Mouse (Mus musculus) kidney, adult 18-20 months (tissue): ENCODE results near the gene Nrm.

ENCODE experiments used
- DNase-seq: peaks from one replicate; pipeline ENCODE4 v3.0.0; 2021

Gene Nrm

GRCm38 (mm10) chr17:35835424-35836140 lies 25.5 kb upstream of the Nrm start:
- peak; percentile 33 for DNase-seq

GRCm38 (mm10) chr17:35836178-35836965 lies 24.7 kb upstream of the Nrm start:
- peak; percentile 91 for DNase-seq

- DNase-seq: peak; percentile 83
Measured at GRCm38 (mm10) chr17:35836991-35837422, 24.1 kb upstream of the Nrm start.

DNA sequence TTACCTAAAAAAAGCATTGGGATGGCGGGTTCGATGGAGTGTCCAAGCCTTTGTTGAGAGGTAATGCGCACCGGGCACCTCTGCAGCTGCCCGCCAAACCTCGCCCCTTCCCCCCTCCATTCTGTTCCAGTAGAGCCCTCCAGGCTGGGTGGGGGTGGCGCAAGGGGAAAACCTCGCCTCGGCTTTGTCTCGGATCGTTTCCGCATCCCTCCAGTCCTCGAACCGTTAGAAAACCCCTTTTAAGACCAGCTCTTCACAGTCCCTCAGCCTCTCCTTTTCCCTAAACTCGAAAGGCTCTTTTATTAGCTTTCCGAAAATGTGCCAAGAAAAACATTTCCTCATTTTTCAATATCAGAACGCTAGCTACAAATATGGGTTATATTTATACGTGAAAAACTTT lies 23.6 kb upstream of the Nrm start:
- DNase-seq: peak; percentile 45

- peak; percentile 96 for DNase-seq
Measured at GRCm38 (mm10) chr17:35838122-35838544, 23.0 kb upstream of the Nrm start, which contains the start of gene Tubb5. Gene Tubb5, minus strand, starts transcription at chr17:35838306.

DNA sequence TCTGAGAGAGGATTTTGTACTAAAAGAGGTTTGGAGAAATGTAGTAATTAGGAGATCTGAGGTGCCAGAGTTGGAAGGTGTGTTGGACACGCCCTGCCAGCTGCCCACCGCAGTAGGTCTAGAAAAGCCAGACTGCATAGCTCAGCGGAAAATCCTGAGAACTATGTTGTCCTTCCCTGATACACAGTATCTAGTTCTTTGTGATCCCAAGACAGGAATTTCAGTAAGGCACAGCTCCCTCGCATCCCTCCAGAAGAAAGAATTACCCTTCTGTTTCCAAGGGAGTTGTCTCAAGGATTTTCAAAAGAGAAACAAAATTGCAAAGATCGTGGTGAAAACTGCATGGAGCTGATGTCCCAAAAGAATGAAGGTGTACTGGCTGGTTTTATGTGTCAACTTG lies 22.5 kb upstream of the Nrm start:
- peak; percentile 6 for DNase-seq

GRCm38 (mm10) chr17:35839002-35839401 lies 22.1 kb upstream of the Nrm start:
- peak; percentile 4 for DNase-seq

DNA sequence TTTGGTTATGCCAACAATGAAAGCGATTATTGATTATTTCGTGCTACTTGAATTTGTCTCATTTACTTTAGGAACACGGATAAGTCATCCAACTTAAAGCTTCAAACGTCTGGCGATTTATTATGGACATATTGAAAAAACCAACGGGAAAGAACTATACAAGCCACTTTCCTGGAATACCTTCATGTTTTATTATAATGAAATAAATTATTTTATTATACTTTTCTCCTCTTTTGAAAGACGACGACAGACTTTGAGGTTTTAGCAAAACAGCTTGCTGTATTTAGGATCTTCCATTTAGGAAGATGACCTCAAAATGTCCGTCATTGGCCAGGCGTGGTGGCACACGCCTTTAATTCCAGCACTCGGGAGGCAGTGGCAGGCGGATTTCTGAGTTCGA lies 20.6 kb upstream of the Nrm start:
- no peak for DNase-seq

GRCm38 (mm10) chr17:35841076-35841950 lies 19.8 kb upstream of the Nrm start, which contains the start of gene Mdc1:
Gene Mdc1, plus strand, starts transcription at chr17:35841515.
- peak; percentile 99 for DNase-seq

GRCm38 (mm10) chr17:35842006-35842405 lies 19.1 kb upstream of the Nrm start:
- no peak for DNase-seq

DNA sequence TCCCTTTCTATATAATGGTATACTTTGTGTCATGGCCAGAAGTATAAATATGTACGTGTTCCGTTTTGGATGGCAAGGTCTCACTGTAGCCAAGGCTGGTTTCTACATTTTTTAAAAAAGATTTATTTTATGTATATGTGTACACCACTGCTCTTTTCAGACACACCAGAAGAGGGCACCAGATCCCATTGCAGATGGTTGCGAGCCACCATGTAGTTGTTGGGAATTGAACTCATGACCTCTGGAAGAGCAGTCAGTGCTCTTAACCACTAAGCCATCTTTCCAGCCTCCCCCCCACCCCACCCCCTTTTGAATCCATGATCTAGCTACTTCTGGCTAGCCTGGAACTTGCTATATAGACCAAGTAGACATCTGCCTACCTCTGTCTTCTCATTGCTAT lies 17.6 kb upstream of the Nrm start:
- DNase-seq: no peak

DNA sequence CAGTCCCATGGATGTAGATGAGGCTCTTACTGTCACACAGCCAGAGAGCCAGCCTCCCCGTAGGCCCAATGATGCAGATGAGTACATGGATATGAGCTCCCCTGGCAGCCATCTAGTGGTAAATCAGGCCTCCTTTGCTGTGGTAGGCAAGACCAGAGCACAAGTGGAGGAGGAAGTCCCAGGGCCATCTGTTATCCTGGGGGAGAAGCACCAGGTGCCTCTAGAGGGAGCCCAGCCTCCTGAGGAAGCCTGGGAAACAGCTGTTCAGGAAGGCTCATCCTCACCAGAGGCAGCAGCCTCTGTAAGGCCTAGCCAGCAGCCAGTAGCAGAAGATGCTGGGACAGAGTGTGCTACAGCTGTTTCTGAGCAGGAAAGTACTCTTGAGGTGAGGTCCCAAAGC lies 13.0 kb upstream of the Nrm start:
- peak; percentile 6 for DNase-seq

GRCm38 (mm10) chr17:35850974-35851373 lies 10.1 kb upstream of the Nrm start:
- DNase-seq: no peak

- no peak for DNase-seq
Measured at GRCm38 (mm10) chr17:35859371-35859770, 1.7 kb upstream of the Nrm start.

GRCm38 (mm10) chr17:35859835-35860234 lies 1.3 kb upstream of the Nrm start:
- no peak for DNase-seq

GRCm38 (mm10) chr17:35860831-35861197 lies 304 bp upstream of the Nrm start:
- no peak for DNase-seq

DNA sequence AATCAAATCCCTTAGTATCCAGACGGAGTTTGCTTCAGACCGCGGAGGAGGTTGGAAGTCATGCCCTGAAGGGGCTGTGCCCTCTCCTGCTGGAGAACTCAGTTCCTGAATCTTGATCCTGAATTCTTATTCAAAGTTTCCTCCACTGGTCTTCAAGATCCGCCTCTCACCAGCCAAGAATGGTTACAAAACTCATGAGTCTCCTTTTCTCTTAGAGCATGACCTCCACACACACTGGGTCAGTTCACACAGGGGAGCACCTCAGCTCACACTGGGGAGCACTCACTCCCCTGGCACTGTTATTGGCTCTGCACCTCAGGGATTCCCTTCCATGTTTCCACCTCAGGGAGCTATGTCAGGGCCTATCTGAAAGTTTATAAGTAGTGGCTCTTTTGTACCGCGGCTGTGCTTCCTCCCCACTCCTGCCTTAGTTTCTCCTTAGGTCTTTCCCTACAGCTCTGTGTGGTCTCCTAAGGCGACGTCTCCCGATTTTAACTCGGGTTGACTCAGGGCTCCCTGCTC lies 3.8 kb downstream of the Nrm start:
- DNase-seq: no peak

- DNase-seq: peak; percentile 64
Measured at GRCm38 (mm10) chr17:35865481-35866280, 4.6 kb downstream of the Nrm start, which contains the start of gene Ppp1r18. Gene Ppp1r18, plus strand, starts transcription at chr17:35865593.

- no peak for DNase-seq
Measured at GRCm38 (mm10) chr17:35866281-35866831, 5.2 kb downstream of the Nrm start.

GRCm38 (mm10) chr17:35866911-35867890 lies 6.1 kb downstream of the Nrm start:
- DNase-seq: peak; percentile 52
